Mouse (Mus musculus) CH12.LX (cell line): ENCODE data around the gene Msrb2. TPM values are rescaled to one million over a fixed set of nuclear protein-coding genes. Genes with fewer than 3 reads are reported as not detected.
A peak's percentile ranks its signal among the peaks of the same experiment; 100 is the strongest.

Experiments used
- DNase-seq: peaks from one replicate; pipeline ENCODE4 v3.0.0-alpha.2; 2013; ENCODE audit errors: extremely low read depth
- H3K27ac ChIP-seq: 2 replicates; pipeline ENCODE4 v1.5.1; 2012; ENCODE audit warnings: low read depth, mild to moderate bottlenecking, control low read depth, moderate library complexity; ENCODE audit not compliant: insufficient read depth
- H3K27me3 ChIP-seq: replicated peaks from 2 replicates; pipeline ENCODE3; 2012; ENCODE audit warnings: inconsistent platforms
- H3K36me3 ChIP-seq, 2 experiments: replicated peaks in 1 of 2; 2 replicates each; pipeline versions ENCODE3 to v1.6.1; 2012; ENCODE audit warnings: inconsistent platforms in 1 of 2, low read length in 1 of 2, mild to moderate bottlenecking in 1 of 2, mixed read lengths in 1 of 2, moderate library complexity in 1 of 2; ENCODE audit not compliant: control insufficient read depth in 1 of 2, insufficient read depth in 1 of 2
- H3K4me1 ChIP-seq, 2 experiments: 2 replicates each; pipeline ENCODE4 v1.6.1; 2012; ENCODE audit warnings: inconsistent platforms in 1 of 2, moderate library complexity in 1 of 2; ENCODE audit not compliant: insufficient read depth in 2 of 2, control insufficient read depth in 1 of 2
- H3K4me2 ChIP-seq: 2 replicates; pipeline ENCODE4 v1.6.1; 2012; ENCODE audit warnings: low read depth, mild to moderate bottlenecking, control low read depth; ENCODE audit not compliant: poor library complexity, insufficient read depth, severe bottlenecking
- H3K4me3 ChIP-seq, 3 experiments: fragments of 150-350 bp in 1 of 3; sonication (generic) in 1 of 3; replicated peaks in 1 of 3; 2 replicates each; pipeline versions ENCODE3 to v1.5.1; 2011 to 2012; ENCODE audit warnings: low read depth in 2 of 3, low read length in 2 of 3, mild to moderate bottlenecking in 2 of 3, moderate library complexity in 2 of 3, control low read depth in 1 of 3, improper control_type of control experiment in 1 of 3, inconsistent platforms in 1 of 3, mixed read lengths in 1 of 3; ENCODE audit not compliant: poor library complexity in 1 of 3
- H3K79me2 ChIP-seq: replicated peaks from 2 replicates; pipeline ENCODE4 v1.6.1; 2012; ENCODE audit warnings: mild to moderate bottlenecking, moderate library complexity; ENCODE audit not compliant: control insufficient read depth, poor library complexity, insufficient read depth, severe bottlenecking; ENCODE audit errors: extremely low read depth
- H3K9ac ChIP-seq: 2 replicates; pipeline ENCODE4 v1.6.1; 2012; ENCODE audit warnings: low read depth, mild to moderate bottlenecking, control low read depth, moderate library complexity; ENCODE audit not compliant: insufficient read depth
- H3K9me3 ChIP-seq: replicated peaks from 2 replicates; pipeline ENCODE3; 2012; ENCODE audit warnings: low read length, inconsistent platforms, mixed read lengths
- BHLHE40 ChIP-seq: IDR thresholded peaks from 2 replicates; pipeline ENCODE4 v1.6.1; 2011; ENCODE audit warnings: mild to moderate bottlenecking, low read depth, low read length, improper control_type of control experiment
- ELF1 ChIP-seq: IDR thresholded peaks from 2 replicates; pipeline ENCODE4 v1.6.1; 2014; ENCODE audit warnings: low read depth, mild to moderate bottlenecking, inconsistent platforms, low read length, improper control_type of control experiment
- EP300 ChIP-seq: IDR thresholded peaks from 2 replicates; pipeline ENCODE4 v1.6.1; 2011; ENCODE audit warnings: low read length, improper control_type of control experiment
- ETS1 ChIP-seq: conservative IDR thresholded peaks from 2 replicates; pipeline ENCODE4 v1.6.1; 2012; ENCODE audit warnings: low read depth, mild to moderate bottlenecking, inconsistent platforms, low read length, improper control_type of control experiment, moderate library complexity
- HCFC1 ChIP-seq: IDR thresholded peaks from 2 replicates; pipeline ENCODE4 v1.6.1; 2012; ENCODE audit warnings: low read depth, mild to moderate bottlenecking, inconsistent platforms, low read length, improper control_type of control experiment
- IRF4 ChIP-seq: IDR thresholded peaks from 2 replicates; pipeline ENCODE4 v1.6.1; 2014; ENCODE audit warnings: low read depth, mild to moderate bottlenecking, inconsistent platforms, low read length, improper control_type of control experiment
- JUN ChIP-seq: IDR thresholded peaks from 2 replicates; pipeline ENCODE4 v1.6.1; 2011; ENCODE audit warnings: low read depth, mild to moderate bottlenecking, low read length, improper control_type of control experiment, moderate library complexity; ENCODE audit not compliant: insufficient read depth
- JUND ChIP-seq: conservative IDR thresholded peaks from 2 replicates; pipeline ENCODE4 v1.6.1; 2011; ENCODE audit warnings: low read depth, low read length, improper control_type of control experiment
- MAX ChIP-seq: IDR thresholded peaks from 2 replicates; pipeline ENCODE4 v1.6.1; 2011; ENCODE audit warnings: low read length, improper control_type of control experiment
- MEF2A ChIP-seq: IDR thresholded peaks from 2 replicates; pipeline ENCODE4 v1.6.1; 2014; ENCODE audit warnings: low read depth, mild to moderate bottlenecking, inconsistent platforms, low read length, improper control_type of control experiment, borderline replicate concordance
- MXI1 ChIP-seq: IDR thresholded peaks from 2 replicates; pipeline ENCODE4 v1.6.1; 2011; ENCODE audit warnings: mild to moderate bottlenecking, low read depth, low read length, improper control_type of control experiment
- MYC ChIP-seq: IDR thresholded peaks from 2 replicates; pipeline ENCODE4 v1.6.1; 2011; ENCODE audit warnings: low read depth, mild to moderate bottlenecking, improper control_type of control experiment, low read length
- NELFE ChIP-seq: IDR thresholded peaks from 2 replicates; pipeline ENCODE4 v1.6.1; 2011; ENCODE audit warnings: low read depth, low read length, improper control_type of control experiment
- NRF1 ChIP-seq: IDR thresholded peaks from 2 replicates; pipeline ENCODE4 v1.6.1; 2014; ENCODE audit warnings: low read depth, mild to moderate bottlenecking, inconsistent platforms, low read length, improper control_type of control experiment, moderate library complexity
- POLR2A ChIP-seq: IDR thresholded peaks from 2 replicates; pipeline ENCODE4 v1.6.1; 2011; ENCODE audit warnings: low read depth, mild to moderate bottlenecking, improper control_type of control experiment, low read length
- RCOR1 ChIP-seq: conservative IDR thresholded peaks from 2 replicates; pipeline ENCODE4 v1.6.1; 2012; ENCODE audit warnings: low read depth, mild to moderate bottlenecking, inconsistent platforms, low read length, improper control_type of control experiment
- TBP ChIP-seq: conservative IDR thresholded peaks from 2 replicates; pipeline ENCODE4 v1.6.1; 2011; ENCODE audit warnings: low read depth, low read length, improper control_type of control experiment
- TCF12 ChIP-seq: IDR thresholded peaks from 2 replicates; pipeline ENCODE4 v1.6.1; 2014; ENCODE audit warnings: low read depth, mild to moderate bottlenecking, inconsistent platforms, low read length, improper control_type of control experiment
- USF1 ChIP-seq: IDR thresholded peaks from 2 replicates; pipeline ENCODE4 v1.6.1; 2014; ENCODE audit warnings: low read depth, mild to moderate bottlenecking, inconsistent platforms, low read length, improper control_type of control experiment
- ZC3H11A ChIP-seq: IDR thresholded peaks from 2 replicates; pipeline ENCODE4 v1.6.1; 2012; ENCODE audit warnings: low read depth, mild to moderate bottlenecking, inconsistent platforms, low read length, improper control_type of control experiment
- ZKSCAN1 ChIP-seq: IDR thresholded peaks from 2 replicates; pipeline ENCODE4 v1.6.1; 2012; ENCODE audit warnings: low read depth, inconsistent platforms, low read length, improper control_type of control experiment, borderline replicate concordance
- ZMIZ1 ChIP-seq: IDR thresholded peaks from 2 replicates; pipeline ENCODE4 v1.6.1; 2012; ENCODE audit warnings: low read depth, mild to moderate bottlenecking, inconsistent platforms, low read length, improper control_type of control experiment
- dilution Hi-C: fragments of 300-500 bp; cut with MboI; formaldehyde crosslinking; loops from 2 replicates; pipeline ENCODE4 v1.14.3; 2020; ENCODE audit warnings: low sequenced_read_pairs; ENCODE audit not compliant: extremely low pct_unique_long_range_greater_than_20kb, extremely low pct_ligation_motif_present
- in situ Hi-C: fragments of 300-500 bp; cut with MboI; formaldehyde crosslinking; loops from 3 replicates; pipeline ENCODE4 v1.14.3; 2019; ENCODE audit warnings: low sequenced_read_pairs, low pct_ligation_motif_present, low pct_unique_long_range_greater_than_20kb, mixed read lengths
- polyA plus RNA-seq: library from polyadenylated mRNA; unstranded; fragments of >175 nt; gene quantifications from 2 replicates; pipeline ENCODE4 v1.2.1, GENCODE M21; 2012; ENCODE audit warnings: low read depth; ENCODE audit not compliant: insufficient read length
- total RNA-seq, 2 experiments: library from RNA; depleted of rRNA; stranded (reverse); fragments of 300-350 nt in 1 of 2; fragments of >200 nt in 1 of 2; gene quantifications; 2 replicates each; pipeline ENCODE4 v1.2.3; 2012 to 2014

The Msrb2 gene
- total and polyA plus RNA-seq, 3 experiments, result 9.0 to 27.8 (median 21.6) TPM

DNA sequence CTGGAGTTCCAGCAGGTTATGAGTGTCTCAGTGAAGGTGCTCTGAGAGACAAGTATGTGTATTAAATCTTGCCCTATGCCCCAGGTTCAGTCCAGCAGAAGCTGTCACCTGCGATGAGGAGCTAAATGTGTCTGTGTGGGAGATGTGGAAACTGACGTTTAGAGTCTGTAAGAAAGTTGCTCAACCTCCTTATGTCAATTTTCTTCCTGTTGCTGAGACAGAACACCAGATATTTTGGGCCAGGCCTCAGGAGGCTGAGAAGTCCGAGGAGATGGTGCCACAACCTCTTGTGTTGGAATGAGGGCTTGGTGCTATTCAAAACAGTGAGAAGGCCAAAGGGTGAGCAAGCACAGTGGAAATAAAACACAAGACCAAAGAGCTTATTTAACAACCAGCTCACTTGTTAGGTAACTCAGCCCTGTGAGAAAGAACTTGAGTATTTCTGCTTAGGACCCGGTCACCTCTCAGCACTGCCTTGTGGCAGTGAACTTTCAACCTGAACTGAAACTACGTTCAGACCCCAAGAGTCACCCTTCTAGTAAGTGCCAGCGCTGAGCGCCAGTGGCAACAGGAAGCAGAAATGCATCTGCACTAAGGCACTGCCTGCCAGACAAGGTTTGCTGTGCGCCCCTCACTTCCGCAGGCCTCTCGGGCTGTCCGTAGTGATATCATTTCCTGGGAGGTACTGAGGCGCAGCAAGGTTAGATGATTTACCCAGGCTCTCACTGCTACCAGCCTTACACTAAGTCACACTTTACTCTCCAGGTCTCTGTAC lies 17.3 kb downstream of the Msrb2 start:
- Histone ChIP-seq H3K9ac (no peak overlapping the region), H3K79me2 (no peaks in the 10 kb centered on the region), H3K27me3 (no peaks in the 10 kb centered on the region), H3K36me3 (peaks cover 0 to 38% of the 10 kb centered on the region in 2 experiments), H3K4me1 (peaks cover 6 to 68% of the 10 kb centered on the region in 2 experiments), H3K4me2 (no peak overlapping the region), H3K4me3 (peak overlapping the region in 1 of 3 experiments; percentile 33), H3K9me3 (no peaks in the 10 kb centered on the region)
- in situ Hi-C loops, result no loop called here
- DNase-seq, result peak; percentile 89
- TF ChIP-seq JUND (no peak), ZMIZ1 (peak; percentile 60; the same call in 1 of the 2 replicates), NELFE (peak; percentile 50), RCOR1 (no peak), BHLHE40 (peak; percentile 40; the same call in 1 of the 2 replicates), EP300 (peak; percentile 50), TCF12 (peak; percentile 77), MAX (0 out of 2 replicates have a peak, but pooled peaks have one; percentile 39), ELF1 (peak; percentile 89), JUN (no peak), MEF2A (0 out of 2 replicates have a peak, but pooled peaks have one; percentile 29), MYC (no peak), TBP (peak; percentile 78), IRF4 (peak; percentile 48; the same call in 1 of the 2 replicates), NRF1 (no peak), ZKSCAN1 (no peak), HCFC1 (peak; percentile 71), USF1 (no peak), MXI1 (no peak), POLR2A (peak; percentile 67), ETS1 (peak; percentile 53; the same call in 1 of the 2 replicates), ZC3H11A (no peak)
- TF ChIP-seq, all 38 proteins: peak for 13
- peak overlapping the region; percentile 61 for H3K27ac ChIP-seq
- dilution Hi-C loops, result no loop called here
